Mouse (Mus musculus) stomach, postnatal 0 days (tissue): ENCODE results near the gene Robo2. TPM values are rescaled to one million over a fixed set of nuclear protein-coding genes. Genes with fewer than 3 reads are reported as not detected.
"Not testable (repeated sequence)": the region's sequence is repeated elsewhere in the genome, so short reads cannot be mapped to it uniquely, and the experiment has no call there.

ENCODE experiments used
- ATAC-seq: fragments of 200-750 bp; cut with Nextera tagmentation; 2 replicates; pipeline ENCODE4 v1.8.0; 2017; ENCODE audit not compliant: low FRiP score, low TSS enrichment
- DNase-seq: peaks from one replicate; pipeline ENCODE4 v3.0.0-alpha.2; 2016; ENCODE audit warnings: low spot score
- H3K27ac ChIP-seq: fragments of 300-500 bp; sonication (generic); replicated peaks from 2 replicates; pipeline ENCODE4 v1.5.1; 2014; ENCODE audit warnings: mild to moderate bottlenecking, control low read depth
- H3K27me3 ChIP-seq: fragments of 300-500 bp; sonication (generic); 2 replicates; pipeline ENCODE4 v1.6.1; 2014; ENCODE audit warnings: low read length; ENCODE audit not compliant: control insufficient read depth, insufficient read depth
- H3K36me3 ChIP-seq: fragments of 300-500 bp; sonication (generic); 2 replicates; pipeline ENCODE4 v1.6.1; 2014; ENCODE audit warnings: low read length, mixed read lengths; ENCODE audit not compliant: control insufficient read depth, insufficient read depth
- H3K4me1 ChIP-seq: fragments of 300-500 bp; sonication (generic); replicated peaks from 2 replicates; pipeline ENCODE4 v1.6.1; 2014; ENCODE audit warnings: antibody characterized with exemption; ENCODE audit not compliant: control insufficient read depth, insufficient read depth
- H3K4me2 ChIP-seq: fragments of 300-500 bp; sonication (generic); replicated peaks from 2 replicates; pipeline ENCODE4 v1.6.1; 2014; ENCODE audit warnings: low read depth, mild to moderate bottlenecking, control low read depth, moderate library complexity
- H3K4me3 ChIP-seq: fragments of 300-500 bp; sonication (generic); 2 replicates; pipeline ENCODE4 v1.5.1; 2014; ENCODE audit warnings: low read depth, low read length, control low read depth
- H3K9ac ChIP-seq: fragments of 300-500 bp; sonication (generic); 2 replicates; pipeline ENCODE4 v1.6.1; 2014; ENCODE audit warnings: mild to moderate bottlenecking, low read length, control low read depth, mixed read lengths
- H3K9me3 ChIP-seq: fragments of 300-500 bp; sonication (generic); 2 replicates; pipeline ENCODE4 v1.6.1; 2016; ENCODE audit warnings: low read length; ENCODE audit not compliant: control insufficient read depth
- CTCF ChIP-seq: IDR thresholded peaks from 2 replicates; pipeline ENCODE4 v1.5.1; 2016; ENCODE audit warnings: antibody characterized with exemption, low read depth, mild to moderate bottlenecking, moderate library complexity
- EP300 ChIP-seq: optimal IDR thresholded peaks from 2 replicates; pipeline ENCODE3; 2016; ENCODE audit warnings: antibody characterized with exemption
- WGBS: fragments of 180-500 bp; shearing (Covaris S2); extraction: QIAGEN DNeasy Blood & Tissue Kit; methylation state at CpG from one replicate; pipeline ENCODE4 v1.1.7; 2014; 5-methylcytosine and 5-hydroxymethylcytosine counted together
- polyA plus RNA-seq: library from polyadenylated mRNA; unstranded; fragments of >200 nt; fragmentation: Nextera tagmentation; extraction: Ambion mirVana; gene quantifications from 2 replicates; pipeline ENCODE4 v1.2.1, GENCODE M21; 2015

Robo2 gene
- polyA plus RNA-seq, 1 experiment from 2014 or later = 7.1 TPM

GRCm38 (mm10) chr16:74136181-74136580 lies 275.4 kb downstream of the Robo2 start:
- no peaks in the 10 kb centered on the region for H3K36me3 ChIP-seq
- no peaks in the 10 kb centered on the region for H3K4me1 ChIP-seq
- DNase-seq (no peak), ATAC-seq (no peak)
- no peak overlapping the region for H3K4me2 ChIP-seq
- H3K9ac ChIP-seq = no peak overlapping the region
- no peaks in the 10 kb centered on the region for H3K9me3 ChIP-seq
- TF ChIP-seq CTCF (no peak), EP300 (no peak)
- no peak overlapping the region for H3K4me3 ChIP-seq
- 90% methylated on average over 1 of the region's 1 CpGs for WGBS
- no peaks in the 10 kb centered on the region for H3K27me3 ChIP-seq
- H3K27ac ChIP-seq = no peak overlapping the region

DNA sequence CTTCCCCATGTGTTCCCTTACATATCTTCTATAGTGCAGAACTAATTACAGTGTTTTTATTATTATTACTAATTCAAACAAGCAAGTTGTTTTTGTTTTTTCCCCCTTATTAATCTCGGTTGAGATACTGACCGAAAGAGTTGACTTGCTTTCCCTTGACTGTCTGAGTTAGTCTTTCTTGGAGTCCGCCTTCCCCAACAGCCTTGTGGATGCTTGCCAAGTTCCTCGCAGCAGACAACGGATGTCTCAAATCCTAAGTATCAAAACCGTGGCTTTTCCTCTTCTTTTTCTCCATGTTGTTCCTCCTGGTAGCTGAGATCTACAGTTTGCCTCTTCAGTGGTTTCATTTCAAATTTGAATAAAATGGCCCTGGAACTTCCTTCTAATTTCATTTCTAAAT lies 278.8 kb downstream of the Robo2 start:
- DNase-seq (no peak), ATAC-seq (no peak)
- Histone ChIP-seq H3K4me1 (no peaks in the 10 kb centered on the region), H3K27me3 (no peaks in the 10 kb centered on the region), H3K9ac (no peak overlapping the region), H3K4me3 (no peak overlapping the region), H3K27ac (no peak overlapping the region), H3K36me3 (no peaks in the 10 kb centered on the region), H3K9me3 (no peaks in the 10 kb centered on the region), H3K4me2 (no peak overlapping the region)
- no peak for TF ChIP-seq EP300
- no peak for TF ChIP-seq CTCF
- 55% methylated on average over 6 of the region's 6 CpGs for WGBS

DNA sequence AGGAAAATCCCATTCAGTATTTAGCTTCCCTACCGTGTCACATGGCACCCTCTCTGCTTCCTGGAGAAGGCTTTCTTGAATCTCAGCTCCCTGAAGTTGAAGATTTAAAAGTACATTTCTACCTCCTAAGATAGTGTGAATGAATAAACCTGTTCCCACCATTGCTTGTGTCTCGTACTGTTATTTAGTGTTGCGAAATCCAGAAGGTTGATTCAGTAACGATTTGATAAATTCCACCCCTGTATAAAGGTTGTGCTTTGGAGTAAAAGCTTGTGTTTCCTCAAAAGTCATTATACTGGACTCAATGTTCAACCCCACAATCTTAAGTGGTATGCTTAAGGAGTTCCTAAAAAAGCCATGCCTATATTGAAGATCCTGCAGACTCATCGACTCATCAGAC lies 280.3 kb downstream of the Robo2 start:
- ATAC-seq (no peak), DNase-seq (no peak)
- Histone ChIP-seq H3K4me2 (no peak overlapping the region), H3K27ac (no peak overlapping the region), H3K4me1 (no peaks in the 10 kb centered on the region), H3K27me3 (no peaks in the 10 kb centered on the region), H3K9ac (no peak overlapping the region), H3K4me3 (no peak overlapping the region), H3K36me3 (no peaks in the 10 kb centered on the region), H3K9me3 (no peaks in the 10 kb centered on the region)
- WGBS = 79% methylated on average over 5 of the region's 5 CpGs
- TF ChIP-seq EP300 (no peak), CTCF (no peak)

- Histone ChIP-seq H3K9me3 (no peaks in the 10 kb centered on the region), H3K9ac (no peak overlapping the region), H3K4me3 (no peak overlapping the region), H3K36me3 (no peaks in the 10 kb centered on the region), H3K27ac (no peak overlapping the region), H3K27me3 (no peaks in the 10 kb centered on the region), H3K4me2 (no peak overlapping the region), H3K4me1 (no peaks in the 10 kb centered on the region)
- DNase-seq (no peak), ATAC-seq (no peak)
- TF ChIP-seq CTCF (no peak), EP300 (no peak)
- WGBS = 83% methylated on average over 5 of the region's 5 CpGs
Measured at GRCm38 (mm10) chr16:74128443-74128983, 283.1 kb downstream of the Robo2 start.

GRCm38 (mm10) chr16:74113155-74113554 lies 298.5 kb downstream of the Robo2 start:
- no peaks in the 10 kb centered on the region for H3K9me3 ChIP-seq
- TF ChIP-seq EP300 (no peak), CTCF (no peak)
- ATAC-seq = no peak

GRCm38 (mm10) chr16:74111101-74111500 lies 300.5 kb downstream of the Robo2 start:
- no peak overlapping the region for H3K4me2 ChIP-seq
- no peak for ATAC-seq
- H3K36me3 ChIP-seq = no peaks in the 10 kb centered on the region
- no peak for DNase-seq
- H3K27ac ChIP-seq = no peak overlapping the region
- H3K4me1 ChIP-seq = no peaks in the 10 kb centered on the region
- WGBS = 89% methylated on average over 4 of the region's 4 CpGs
- H3K27me3 ChIP-seq = no peaks in the 10 kb centered on the region
- TF ChIP-seq CTCF = no peak
- TF ChIP-seq EP300 = no peak
- no peaks in the 10 kb centered on the region for H3K9me3 ChIP-seq
- no peak overlapping the region for H3K9ac ChIP-seq
- H3K4me3 ChIP-seq = no peak overlapping the region

More at GRCm38 (mm10) chr16:74113155-74113554, 298.5 kb downstream of the Robo2 start:
- no peak for DNase-seq
- Histone ChIP-seq H3K36me3 (no peaks in the 10 kb centered on the region), H3K4me1 (no peaks in the 10 kb centered on the region), H3K4me2 (no peak overlapping the region), H3K9ac (no peak overlapping the region), H3K27ac (no peak overlapping the region), H3K4me3 (no peak overlapping the region), H3K27me3 (no peaks in the 10 kb centered on the region)
- 78% methylated on average over 3 of the region's 3 CpGs for WGBS

DNA sequence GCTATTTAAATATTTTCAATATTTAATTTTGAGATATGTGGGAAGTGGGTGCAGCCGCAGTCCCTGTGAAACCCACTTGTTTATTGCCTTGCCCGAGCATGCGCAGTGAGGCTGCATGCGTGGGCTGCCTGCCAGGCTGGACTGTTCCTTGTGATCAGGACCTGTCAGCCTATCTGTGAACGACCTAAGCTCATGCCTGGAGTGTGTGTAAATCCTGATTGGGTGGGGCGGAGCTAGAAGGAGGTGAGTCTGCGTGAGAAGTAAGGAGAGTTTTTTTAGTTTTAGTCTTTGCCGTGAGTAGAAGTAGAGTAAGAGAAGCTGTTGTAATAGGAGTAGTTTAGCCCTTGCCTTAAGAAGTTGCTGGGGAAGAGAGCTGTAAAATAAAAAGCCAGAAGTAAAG lies 307.2 kb downstream of the Robo2 start:
- not testable (repeated sequence) for H3K27me3 ChIP-seq, DNase-seq, H3K4me2 ChIP-seq, H3K9me3 ChIP-seq, H3K9ac ChIP-seq, H3K4me3 ChIP-seq, H3K36me3 ChIP-seq, ATAC-seq, H3K27ac ChIP-seq, H3K4me1 ChIP-seq
- WGBS = 78% methylated on average over 8 of the region's 8 CpGs
